Mouse (Mus musculus): ENCODE measurements around the gene Olfr1116.
"Not testable (repeated sequence)": the region's sequence is repeated elsewhere in the genome, so short reads cannot be mapped to it uniquely, and the experiment has no call there.

Olfr1116 gene

GRCm38 (mm10) chr2:87267234-87267633 lies at the start of gene Olfr1116:
Gene Olfr1116 (plus strand): TSS chr2:87267534.
- no peak for DNase-seq

GRCm38 (mm10) chr2:87247713-87248112 lies 19.6 kb upstream of the Olfr1116 start, which contains the start of gene Olfr1115:
Gene Olfr1115 (plus strand): TSS chr2:87248013.
- no peak for DNase-seq

- DNase-seq: not testable (repeated sequence)
Observed at GRCm38 (mm10) chr2:87293977-87294376, 26.6 kb downstream of the Olfr1116 start.

GRCm38 (mm10) chr2:87307281-87307680 lies 39.9 kb downstream of the Olfr1116 start, which contains the start of gene Olfr1118:
Gene Olfr1118 (plus strand): TSS chr2:87307581.
- DNase-seq: no peak
